Mouse (Mus musculus): Measurements from ENCODE around the gene Tenm4.

DNA sequence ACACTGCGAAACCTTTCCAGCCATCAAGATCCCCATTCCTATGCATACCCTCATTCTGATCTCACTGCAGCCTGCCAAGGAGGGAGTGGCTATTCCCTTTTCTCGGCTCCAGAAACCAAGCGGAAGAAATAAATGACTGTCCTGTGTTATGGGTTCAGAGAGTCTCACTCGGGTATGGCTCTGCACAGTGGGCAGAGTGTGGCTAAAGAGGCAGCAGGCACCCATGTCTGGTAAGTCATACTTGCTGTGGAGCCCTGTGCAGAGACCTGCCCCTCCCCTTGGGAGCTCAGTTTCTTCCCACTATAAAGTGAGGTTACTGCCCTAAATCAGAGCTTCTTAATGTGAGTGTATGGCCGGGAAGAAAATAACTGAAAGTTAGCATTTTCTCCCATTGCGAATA lies 171.9 kb downstream of the Tenm4 start:
- TF ChIP-seq MAFK (IDR thresholded peaks at IDR 0.05; ENCODE audit: borderline replicate concordance, low read depth, low read length) (no peak), POLR2A (IDR thresholded peaks at IDR 0.05; ENCODE audit: control insufficient read depth in 1 of 2, insufficient read depth in 1 of 2, low read depth in 1 of 2, low read length in 2 of 2, poor library complexity in 1 of 2) (no peak), MAX (IDR thresholded peaks at IDR 0.05; ENCODE audit: low read length) (no peak), EP300 (IDR thresholded peaks at IDR 0.05; ENCODE audit: low read depth in 1 of 2, low read length in 2 of 2) (no peak), CTCF (IDR thresholded peaks at IDR 0.05 in 2 of 3, conservative IDR thresholded peaks at IDR 0.05 in 1 of 3; ENCODE audit: control insufficient read depth in 1 of 3, insufficient read depth in 1 of 3, low read depth in 2 of 3, low read length in 3 of 3, poor library complexity in 1 of 3, severe bottlenecking in 1 of 3) (no peak)
